Mouse (Mus musculus): ENCODE measurements around the gene 1600002K03Rik. TPM values are rescaled to one million over a fixed set of nuclear protein-coding genes. Genes with fewer than 3 reads are reported as not detected.
"Not testable (repeated sequence)": the region's sequence is repeated elsewhere in the genome, so short reads cannot be mapped to it uniquely, and the experiment has no call there.

Gene 1600002K03Rik
- total RNA-seq, 2 experiments from 2014 or later, result 14.7 to 16.6 TPM

DNA sequence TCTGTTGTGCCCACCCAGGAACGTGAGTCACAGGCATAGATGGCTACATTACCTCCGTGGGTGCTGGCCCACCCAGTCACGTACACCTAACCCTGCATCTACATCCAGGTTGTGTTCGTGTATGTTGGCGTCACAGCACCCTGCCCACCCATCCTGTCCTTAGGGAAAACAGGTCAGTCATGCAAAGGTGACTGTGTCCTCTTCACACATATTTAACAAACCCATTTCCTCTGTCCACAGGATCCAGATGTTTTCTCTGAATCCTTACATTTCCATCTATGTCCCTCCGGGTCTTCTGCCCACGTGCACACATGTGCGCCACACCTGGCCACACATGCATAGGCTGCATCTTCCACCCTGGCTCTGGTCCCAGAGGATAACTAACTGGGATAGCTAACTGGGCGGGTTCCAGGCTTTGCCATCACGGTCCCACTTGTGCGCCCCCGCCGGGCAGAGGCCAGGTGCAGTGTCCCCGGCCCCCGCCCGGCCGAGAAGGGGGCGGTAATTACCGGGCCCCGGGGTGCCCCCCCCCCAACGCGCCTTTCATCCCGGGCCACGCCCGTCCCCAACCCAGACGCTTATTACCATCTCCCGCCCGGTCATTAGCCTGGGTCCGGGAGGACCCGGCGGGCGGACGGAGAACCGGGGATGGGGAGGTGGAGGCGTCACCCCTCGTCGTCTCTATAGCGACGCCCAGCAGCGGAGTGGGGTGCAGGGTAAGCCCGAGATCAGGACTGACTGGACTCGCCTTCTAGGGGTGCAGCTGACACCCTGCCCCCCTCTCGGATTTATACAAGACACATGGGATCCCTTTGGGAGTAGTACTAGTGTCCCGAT is 8.4 kb upstream of the 1600002K03Rik start:
- peak; percentile 53 to 60 for DNase-seq (ENCODE audit: low spot score in 2 of 2)

DNA sequence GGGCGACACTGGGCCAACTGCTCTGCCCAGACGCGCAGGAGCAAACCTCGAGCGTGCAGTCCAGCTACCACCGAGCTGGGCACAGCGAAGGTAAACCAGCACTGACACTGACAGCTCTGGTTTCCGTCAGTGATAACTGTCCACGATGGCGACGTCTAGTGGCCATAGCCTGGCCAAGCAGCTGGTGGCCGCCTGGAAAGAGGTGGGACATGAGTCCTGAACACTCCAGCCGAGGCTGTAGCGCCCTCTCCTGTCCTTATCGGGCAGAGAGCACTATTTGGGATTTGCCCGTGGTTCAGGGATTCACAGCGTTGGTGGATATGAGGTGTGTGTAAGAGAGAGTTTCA is 7.8 kb upstream of the 1600002K03Rik start:
- peak; percentile 93 to 96 for DNase-seq (ENCODE audit: low spot score in 2 of 2)

DNA sequence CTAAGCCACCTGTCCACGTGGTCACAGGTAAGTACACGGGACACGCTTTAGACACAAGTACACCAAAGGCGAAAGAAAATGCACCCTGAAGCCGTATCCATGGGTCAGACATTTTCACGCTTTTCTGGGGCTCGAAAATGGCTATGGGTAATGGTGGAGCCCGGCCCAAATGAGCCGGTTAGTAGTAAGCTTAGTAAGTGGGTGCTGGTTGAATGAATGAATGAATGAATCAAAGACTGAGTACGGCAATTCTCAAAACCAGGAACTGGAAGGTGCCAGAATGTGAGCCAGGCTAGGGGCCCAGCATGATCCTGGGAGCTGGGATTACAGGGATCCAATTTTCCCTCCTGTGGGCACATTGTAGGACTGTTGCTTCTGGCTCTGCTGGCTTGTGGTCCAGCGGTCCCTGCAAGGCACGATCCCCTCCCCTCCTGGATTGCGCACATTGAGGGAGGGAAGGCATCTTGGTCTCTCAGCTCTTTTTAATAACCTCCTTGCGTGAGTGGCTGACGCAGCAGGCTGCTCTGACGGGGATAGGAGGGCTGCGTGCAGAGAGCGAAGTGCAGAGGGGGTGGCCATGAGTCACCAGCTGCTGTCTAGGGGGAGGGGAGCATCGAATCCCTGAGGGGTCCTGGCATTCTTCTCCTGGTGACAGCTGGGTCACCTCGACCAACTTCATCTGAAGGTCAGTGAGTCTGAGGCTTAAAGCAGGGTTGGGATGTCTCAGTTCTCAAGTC is 7.2 kb upstream of the 1600002K03Rik start, which contains the start of gene Cirbp:
Gene Cirbp, plus strand, starts transcription at position 594 of the 737 bp plus-strand sequence.
- DNase-seq (ENCODE audit: low spot score in 2 of 2), result peak; percentile 50 to 54

DNA sequence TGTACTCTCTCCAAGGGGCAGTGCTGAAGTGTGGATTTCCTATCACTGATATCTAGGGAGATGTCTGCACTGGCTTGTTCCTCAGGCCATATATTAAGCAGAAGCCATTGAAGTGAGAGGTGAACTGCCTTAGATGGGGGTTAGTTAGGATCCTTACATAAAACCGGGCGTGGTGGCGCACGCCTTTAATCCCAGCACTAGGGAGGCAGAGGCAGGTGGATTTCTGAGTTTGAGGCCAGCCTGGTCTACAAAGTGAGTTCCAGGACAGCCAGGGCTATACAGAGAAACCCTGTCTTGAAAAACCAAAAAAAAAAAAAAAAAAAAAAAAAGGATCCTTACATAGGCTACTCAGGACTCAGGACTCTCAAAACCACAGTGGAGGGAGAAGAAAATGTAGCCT is 6.6 kb upstream of the 1600002K03Rik start:
- not testable (repeated sequence) for DNase-seq (ENCODE audit: low spot score in 2 of 2)

DNA sequence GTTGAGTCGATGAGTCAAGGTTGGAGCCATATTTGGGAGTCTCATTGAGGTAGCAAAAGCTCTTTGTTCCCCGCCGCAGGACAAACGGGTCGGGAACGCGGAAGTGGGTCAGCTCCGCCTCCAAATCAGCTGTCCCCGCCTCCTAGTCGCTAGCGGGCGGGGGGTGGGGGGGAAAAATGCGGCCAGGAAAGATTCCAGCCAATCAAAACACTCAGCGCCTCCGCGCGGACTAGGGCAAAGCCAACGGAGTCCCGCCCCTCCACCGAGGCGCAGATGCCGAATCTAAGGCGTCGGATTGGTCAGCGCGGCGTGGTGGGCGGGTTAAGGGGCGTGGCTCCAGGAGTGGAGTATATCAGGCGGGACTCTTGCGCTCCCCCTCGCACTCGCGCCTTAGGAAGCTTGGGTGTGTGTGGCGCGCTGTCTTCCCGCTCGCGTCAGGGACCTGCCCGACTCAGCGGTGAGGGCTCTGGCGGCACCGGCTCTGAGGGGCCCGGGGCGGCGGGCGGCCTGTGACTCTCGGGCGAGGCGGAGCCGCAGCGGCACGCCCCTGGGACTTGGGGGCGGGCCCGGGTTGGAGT is 5.2 kb upstream of the 1600002K03Rik start:
- peak; percentile 97 to 98 for DNase-seq (ENCODE audit: low spot score in 2 of 2)

DNA sequence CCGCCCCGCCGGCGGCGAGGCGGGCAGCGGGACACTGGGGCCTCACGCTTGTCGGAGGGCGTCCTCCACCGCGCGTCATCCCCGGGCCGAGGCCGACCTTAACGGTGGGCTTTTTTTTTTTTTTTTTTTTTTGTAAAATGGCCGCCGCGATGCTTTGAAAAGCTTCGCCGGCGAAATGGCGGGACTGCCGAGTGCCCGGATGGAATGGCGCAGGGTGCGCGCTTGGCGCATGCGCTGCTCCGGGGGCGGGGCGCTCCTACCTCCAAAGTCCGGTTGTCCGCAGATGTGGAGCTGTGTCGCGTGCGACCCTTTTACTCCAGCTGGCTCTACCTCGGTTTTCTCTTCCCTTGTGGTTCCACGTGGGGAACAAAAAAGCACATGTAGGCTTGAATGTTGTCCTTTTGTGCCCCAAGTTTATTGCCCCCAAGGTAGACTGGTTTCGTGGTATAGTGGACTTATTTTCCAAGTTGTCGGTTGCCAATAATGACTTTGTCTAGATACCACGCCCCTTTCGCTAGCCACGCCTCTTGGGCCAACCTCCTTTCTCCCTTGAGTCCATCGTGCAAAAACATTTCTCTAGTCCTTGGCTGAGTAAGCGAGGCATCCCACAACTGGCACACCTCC is 4.6 kb upstream of the 1600002K03Rik start:
- peak; percentile 94 to 96 for DNase-seq (ENCODE audit: low spot score in 2 of 2)

DNA sequence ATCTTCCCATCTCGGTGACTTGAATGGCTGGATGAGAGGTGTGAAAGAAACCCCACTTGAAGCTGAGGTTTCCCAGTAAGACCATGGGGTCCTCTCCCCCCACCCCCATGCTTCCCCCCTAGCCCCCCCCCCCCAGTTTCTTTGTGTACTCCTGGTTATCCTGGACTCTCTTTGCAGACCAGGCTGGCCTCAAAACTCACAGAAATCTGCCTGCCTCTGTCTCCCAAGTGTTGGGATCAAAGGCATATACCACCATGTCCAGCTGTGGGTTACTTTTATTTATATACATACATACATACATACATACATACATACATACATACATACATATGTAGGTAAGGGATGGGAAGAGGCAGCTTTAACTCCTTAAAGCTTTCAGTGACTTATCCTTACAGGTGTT is 3.7 kb upstream of the 1600002K03Rik start:
- DNase-seq (ENCODE audit: low spot score in 2 of 2), result no peak

DNA sequence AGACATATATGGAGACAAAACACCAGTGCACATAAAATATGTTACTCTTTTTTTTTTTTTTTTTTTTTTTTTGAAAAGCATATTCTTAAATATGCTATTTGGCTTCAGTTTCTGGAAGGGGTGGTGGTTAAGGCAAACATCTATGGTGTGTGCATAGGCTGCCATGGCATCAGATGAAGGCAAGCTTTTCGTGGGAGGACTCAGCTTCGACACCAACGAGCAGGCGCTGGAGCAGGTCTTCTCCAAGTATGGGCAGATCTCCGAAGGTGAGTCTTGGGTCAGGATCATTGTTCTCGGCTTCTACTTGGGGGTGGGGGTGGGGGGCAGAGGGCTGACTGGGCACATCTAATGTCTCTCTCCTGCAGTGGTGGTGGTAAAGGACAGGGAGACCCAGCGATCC is 3.1 kb upstream of the 1600002K03Rik start:
- no peak for DNase-seq (ENCODE audit: low spot score in 2 of 2)

DNA sequence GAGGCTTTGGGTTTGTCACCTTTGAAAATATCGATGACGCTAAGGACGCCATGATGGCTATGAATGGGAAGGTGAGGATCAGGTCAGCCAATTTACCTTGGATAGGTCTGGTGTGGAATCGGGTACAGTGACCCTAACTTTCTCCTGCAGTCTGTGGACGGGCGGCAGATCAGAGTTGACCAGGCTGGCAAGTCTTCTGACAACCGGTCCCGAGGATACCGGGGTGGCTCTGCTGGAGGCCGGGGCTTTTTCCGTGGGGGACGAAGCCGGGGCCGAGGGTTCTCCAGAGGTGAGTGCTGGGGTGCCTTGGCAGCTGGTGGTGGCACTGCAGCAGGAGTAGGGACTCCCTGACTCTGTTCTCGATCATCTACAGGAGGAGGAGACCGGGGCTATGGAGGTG is 2.7 kb upstream of the 1600002K03Rik start:
- peak; percentile 8 to 34 for DNase-seq (ENCODE audit: low spot score in 2 of 2)

DNA sequence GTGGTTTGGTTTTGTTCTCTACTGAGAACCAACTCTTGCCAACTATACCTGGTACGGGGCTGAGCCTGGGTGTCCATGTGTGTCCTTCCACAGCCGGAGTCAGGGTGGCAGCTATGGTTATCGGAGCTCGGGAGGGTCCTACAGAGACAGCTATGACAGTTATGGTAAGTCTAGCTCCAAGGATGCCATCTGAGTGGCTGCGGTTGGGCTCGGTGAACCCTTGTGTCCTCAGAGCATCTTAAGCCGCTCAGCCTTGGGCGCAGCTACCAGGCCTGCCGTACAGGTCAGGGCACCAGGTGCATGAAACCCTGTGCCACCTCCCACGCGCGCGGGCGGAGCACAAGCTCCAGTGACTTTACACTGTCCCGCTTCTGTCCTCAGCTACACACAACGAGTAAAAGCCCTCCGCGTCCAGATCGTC is 2.1 kb upstream of the 1600002K03Rik start:
- DNase-seq (ENCODE audit: low spot score in 2 of 2), result peak in 1 of 2 experiments; percentile 25

DNA sequence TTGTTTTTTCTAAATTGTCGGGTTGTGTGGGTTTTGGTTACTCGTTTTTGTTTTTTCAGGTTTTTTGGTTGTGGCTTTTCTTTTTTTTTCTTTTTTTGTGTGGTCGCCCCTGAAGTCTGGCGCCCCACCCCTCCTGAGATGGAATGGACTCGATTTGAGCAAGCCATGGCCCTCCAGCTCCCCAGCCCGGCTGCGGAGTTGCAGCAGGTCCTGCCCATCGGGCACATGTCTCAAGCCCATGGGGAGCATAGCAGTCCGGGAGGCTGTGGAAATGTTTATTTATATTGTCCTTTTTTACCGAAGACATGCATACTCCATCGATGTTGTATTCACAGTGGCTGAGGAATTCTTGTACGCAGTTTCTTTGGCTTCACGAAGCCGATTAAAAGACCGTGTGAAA is 1.5 kb upstream of the 1600002K03Rik start:
- no peak for DNase-seq (ENCODE audit: low spot score in 2 of 2)

DNA sequence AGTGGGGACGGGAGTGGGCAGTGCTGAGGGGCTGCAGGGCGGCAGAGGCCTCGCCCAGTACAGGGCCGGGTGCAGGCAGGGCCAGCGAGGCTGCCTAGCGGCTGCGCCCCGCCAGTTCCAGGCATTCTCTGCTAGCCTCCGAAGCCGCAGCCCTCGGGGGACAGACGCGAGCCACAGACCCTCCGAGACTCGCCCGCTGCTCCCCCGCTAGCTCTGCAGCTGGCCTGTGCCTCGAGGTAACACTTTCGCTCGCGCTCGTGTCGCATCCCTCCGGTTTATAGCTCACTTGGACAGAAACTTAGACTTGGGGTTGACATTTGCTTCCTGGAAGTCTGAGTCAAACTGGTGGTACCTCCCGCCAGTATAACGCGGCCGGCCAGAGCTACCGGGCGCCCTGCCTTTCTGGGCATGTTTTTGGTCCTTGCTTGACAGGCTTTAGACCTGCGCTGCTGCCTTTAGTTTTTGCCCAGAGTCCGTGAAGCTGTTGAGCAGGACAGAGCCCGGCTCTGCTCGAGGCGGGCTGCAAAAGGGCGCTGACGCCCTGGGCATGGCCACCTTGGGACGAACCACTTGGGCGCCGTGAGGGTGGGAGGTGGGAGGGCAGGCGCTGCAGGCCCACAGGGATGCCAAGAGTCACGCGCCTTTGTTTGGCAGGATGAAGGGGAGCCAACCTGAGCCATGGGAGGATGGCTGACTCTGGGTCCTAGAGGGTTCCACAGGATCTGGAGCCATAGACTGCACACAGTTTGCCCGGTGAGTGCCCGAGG is 801 bp upstream of the 1600002K03Rik start:
- DNase-seq (ENCODE audit: low spot score in 2 of 2), result peak; percentile 18 to 32

DNA sequence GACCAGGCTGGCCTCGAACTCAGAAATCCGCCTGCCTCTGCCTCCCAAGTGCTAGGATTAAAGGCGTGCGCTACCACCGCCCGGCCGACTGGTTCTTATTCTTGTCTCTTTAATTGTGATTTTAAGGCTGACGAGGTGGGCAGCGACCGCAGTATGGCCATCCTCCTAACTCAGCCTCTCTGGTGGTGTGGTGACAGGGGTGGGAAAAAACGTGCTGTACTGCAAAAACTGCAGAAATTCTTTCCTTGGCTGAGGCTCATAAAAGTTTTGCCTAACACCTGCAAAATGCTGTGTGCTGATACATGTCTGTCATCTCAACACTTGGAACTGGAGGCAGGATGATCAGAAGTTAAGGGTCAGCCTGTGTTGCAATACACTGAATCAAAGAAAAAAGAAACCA is 614 bp downstream of the 1600002K03Rik start:
- DNase-seq (ENCODE audit: low spot score in 2 of 2), result peak in 1 of 2 experiments; percentile 15

DNA sequence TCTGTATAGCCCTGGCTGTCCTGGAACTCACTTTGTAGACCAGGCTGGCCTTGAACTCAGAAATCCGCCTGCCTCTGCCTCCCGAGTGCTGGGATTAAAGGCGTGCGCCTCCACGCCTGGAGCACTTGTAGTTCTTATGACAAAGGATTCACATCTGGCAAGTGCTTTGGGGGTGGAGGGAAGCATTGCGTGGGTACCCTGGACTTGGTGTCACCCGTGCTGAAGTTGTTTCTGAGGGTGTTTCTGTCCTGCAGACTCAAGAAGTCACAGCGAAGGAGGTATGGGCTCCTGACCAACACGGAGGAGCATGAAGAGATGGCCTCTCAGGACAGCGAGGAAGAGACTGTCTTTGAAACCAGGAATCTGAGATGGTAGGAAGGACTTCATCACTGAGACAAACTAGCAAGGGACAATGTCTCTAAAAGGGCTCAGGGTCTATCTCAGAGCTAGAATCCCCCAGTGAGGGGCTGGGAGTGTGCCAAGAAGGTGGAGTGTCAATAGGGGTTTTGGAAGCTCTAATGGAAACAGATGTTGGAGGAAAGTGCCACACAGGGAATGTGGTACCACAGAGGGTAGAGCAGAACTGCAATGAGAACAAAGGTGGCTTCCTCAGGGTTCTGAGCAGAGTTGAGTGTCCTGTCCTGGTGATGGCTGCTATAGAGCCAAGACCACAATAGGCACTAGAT is 1.4 kb downstream of the 1600002K03Rik start:
- DNase-seq (ENCODE audit: low spot score in 2 of 2), result peak in 1 of 2 experiments; percentile 25

DNA sequence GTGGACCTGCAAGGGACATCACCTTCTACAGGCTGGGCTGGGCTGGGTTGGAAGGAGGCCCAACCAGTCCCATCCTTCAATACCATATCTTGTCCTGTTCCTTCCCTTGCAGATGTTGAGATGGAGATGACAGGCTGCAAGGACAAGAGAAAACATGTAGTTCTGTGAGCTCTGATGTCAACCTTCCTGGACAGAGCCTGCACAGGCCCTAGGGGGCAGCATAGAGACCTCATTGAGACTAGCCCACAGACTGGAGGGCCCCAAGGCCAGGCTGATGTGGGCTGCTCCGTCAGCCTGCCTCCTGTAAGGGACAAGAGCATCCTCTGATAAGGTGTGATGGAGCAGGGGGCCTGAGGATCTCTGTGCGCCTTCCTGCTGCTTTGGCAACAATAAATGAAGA is 2.0 kb downstream of the 1600002K03Rik start:
- peak; percentile 22 to 42 for DNase-seq (ENCODE audit: low spot score in 2 of 2)

DNA sequence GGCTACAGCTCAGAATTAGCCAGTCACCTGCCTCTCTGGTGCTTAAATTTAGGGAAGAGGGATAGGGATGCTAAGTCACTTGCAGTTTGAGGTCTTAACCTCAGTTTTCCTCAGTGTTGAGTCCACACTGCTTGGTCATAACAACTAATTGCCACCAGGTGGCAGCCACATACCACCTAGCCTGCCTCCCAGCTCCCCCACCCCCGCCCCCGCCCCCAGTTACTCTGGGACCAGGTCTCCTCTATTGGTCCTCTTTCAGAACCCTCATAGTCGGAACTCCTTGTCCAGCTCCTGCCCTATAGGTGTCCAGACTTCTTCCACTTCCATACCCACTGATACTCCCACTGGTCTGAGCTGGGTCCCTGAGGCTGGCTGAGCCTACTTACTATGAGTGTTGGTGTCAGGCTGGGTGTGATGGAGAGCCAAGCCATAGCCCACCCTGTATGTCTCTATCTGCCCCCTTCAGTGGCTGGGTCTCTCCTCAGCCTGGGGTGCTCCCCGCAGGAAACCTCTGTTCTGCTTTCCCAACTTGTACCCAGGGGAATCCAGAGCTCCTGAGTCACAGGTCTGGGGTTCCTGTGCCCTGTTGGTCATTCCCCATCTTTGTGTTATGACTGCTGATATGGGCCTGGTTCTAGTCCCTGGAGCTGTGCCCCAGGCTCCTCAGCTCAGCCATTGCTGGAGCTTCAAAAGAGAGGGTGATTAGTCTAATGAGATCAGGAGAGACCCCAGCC is 3.0 kb downstream of the 1600002K03Rik start:
- DNase-seq (ENCODE audit: low spot score in 2 of 2), result peak in 1 of 2 experiments; percentile 22

DNA sequence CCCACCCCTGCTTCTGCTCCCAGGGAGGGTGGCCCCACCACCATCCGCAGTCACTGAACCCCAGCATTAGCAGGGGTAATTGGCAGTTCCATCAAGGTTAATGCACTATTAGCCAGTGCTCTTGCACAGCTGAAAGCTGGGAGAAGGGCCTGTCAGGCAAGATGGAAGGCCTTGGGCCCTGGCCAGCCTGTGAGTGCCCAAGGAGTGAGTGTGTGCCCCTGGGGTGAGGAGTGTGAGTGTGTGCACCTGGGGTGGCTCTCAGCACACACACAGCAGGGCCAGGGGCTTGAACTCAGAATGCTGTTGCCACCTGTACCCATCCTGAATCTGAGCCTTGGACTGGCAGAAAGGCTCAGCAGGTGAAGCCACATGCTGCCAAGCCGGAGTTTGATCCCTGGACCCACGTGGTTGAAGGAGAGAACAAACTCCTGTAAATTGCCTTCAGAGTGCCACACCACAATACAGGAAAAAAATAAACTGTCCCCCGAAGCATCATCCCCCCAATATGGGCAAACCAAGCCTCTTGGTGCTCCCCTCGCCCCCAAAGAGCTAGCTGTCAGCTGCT is 3.6 kb downstream of the 1600002K03Rik start:
- DNase-seq (ENCODE audit: low spot score in 2 of 2), result peak in 1 of 2 experiments; percentile 24

DNA sequence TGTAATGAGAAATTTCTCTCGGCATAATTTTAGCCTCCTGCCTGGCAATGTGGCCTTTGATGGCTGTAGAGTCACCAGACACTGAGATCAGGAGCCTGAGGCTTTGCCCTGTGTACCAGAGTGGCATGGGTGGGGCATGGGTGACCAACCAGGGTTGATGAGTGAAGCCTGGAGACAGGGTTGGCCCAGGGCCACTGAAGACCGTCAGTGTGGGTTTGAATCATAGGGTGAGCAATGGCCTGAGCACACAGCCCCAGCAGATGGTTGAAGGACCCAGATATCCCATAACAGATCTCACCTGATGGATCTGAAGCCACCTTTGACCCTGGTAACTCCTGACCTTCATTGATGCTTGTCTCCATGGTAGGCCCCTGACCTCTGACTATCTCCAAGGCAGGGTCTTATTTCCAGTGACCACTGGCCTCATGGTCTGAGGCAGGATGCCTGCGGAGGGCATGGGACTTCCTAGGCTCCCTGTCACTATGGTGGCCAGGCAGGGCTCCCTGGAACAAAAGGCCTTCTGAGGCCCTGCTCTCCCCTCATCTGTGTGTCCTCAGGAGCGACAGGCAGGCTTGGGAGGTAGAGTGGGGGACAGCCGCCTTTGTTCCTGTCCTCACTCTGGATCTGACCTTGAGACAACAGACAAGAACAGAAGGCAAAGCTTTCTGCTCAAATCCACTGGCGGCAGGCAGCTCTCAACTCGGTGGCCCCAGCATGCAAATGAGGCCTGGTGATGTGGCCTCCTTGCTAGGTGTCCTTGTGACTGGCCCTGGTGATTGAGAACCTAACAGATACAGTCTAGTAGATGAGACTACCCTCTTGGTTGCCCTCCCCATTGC is 4.9 kb downstream of the 1600002K03Rik start:
- peak in 1 of 2 experiments; percentile 65 for DNase-seq (ENCODE audit: low spot score in 2 of 2)
